Mouse (Mus musculus): ENCODE measurements around the gene Ddx6. TPM values are rescaled to one million over a fixed set of nuclear protein-coding genes. Genes with fewer than 3 reads are reported as not detected.

Gene Ddx6
- polyA plus RNA-seq (2017; shearing (Covaris generic)), result 49.9 TPM

GRCm38 (mm10) chr9:44604779-44605615, at the start of gene Ddx6:
Ddx6 (plus strand) TSS chr9:44604892.

GRCm38 (mm10) chr9:44561597-44561996, 43.1 kb upstream of the Ddx6 start, which contains the start of gene Cxcr5:
Cxcr5 (minus strand) TSS chr9:44561877.

GRCm38 (mm10) chr9:44673005-44673404, 68.3 kb downstream of the Ddx6 start, which contains the start of gene Treh:
Treh (plus strand) TSS chr9:44673233.

Other genes with a start within 250 kb of the Ddx6 start
- 88.4 TPM for gene Vps11, start 243.2 kb upstream of the Ddx6 start, polyA plus RNA-seq (2017; shearing (Covaris generic))
- 27.5 TPM for gene Hyou1, start 225.4 kb upstream of the Ddx6 start, polyA plus RNA-seq (2017; shearing (Covaris generic))
- 36.2 TPM for gene Slc37a4, start 208.0 kb upstream of the Ddx6 start, polyA plus RNA-seq (2017; shearing (Covaris generic))
- 1,500 TPM for gene Rps25, start 197.8 kb upstream of the Ddx6 start, polyA plus RNA-seq (2017; shearing (Covaris generic))
- gene Trappc4, start 197.3 kb upstream of the Ddx6 start, polyA plus RNA-seq (2017; shearing (Covaris generic)), result 141 TPM
- gene Ccdc84, start 186.3 kb upstream of the Ddx6 start, polyA plus RNA-seq (2017; shearing (Covaris generic)), result 67.9 TPM
- gene Foxr1, start 163.8 kb upstream of the Ddx6 start, polyA plus RNA-seq (2017; shearing (Covaris generic)), result 0.20 TPM
- not detected for gene Upk2, start 149.9 kb upstream of the Ddx6 start, polyA plus RNA-seq (2017; shearing (Covaris generic))
- 7.2 TPM for gene Bcl9l, start 122.1 kb upstream of the Ddx6 start, polyA plus RNA-seq (2017; shearing (Covaris generic))
- 152 TPM for gene Cxcr5, start 43.0 kb upstream of the Ddx6 start, polyA plus RNA-seq (2017; shearing (Covaris generic))
- gene Treh, start 68.3 kb downstream of the Ddx6 start, polyA plus RNA-seq (2017; shearing (Covaris generic)), result not detected
- 1.4 TPM for gene Phldb1, start 130.3 kb downstream of the Ddx6 start, polyA plus RNA-seq (2017; shearing (Covaris generic))
- 157 TPM for gene Arcn1, start 163.0 kb downstream of the Ddx6 start, polyA plus RNA-seq (2017; shearing (Covaris generic))
- gene Ift46, start 163.0 kb downstream of the Ddx6 start, polyA plus RNA-seq (2017; shearing (Covaris generic)), result 43.3 TPM
- gene Tmem25, start 194.4 kb downstream of the Ddx6 start, polyA plus RNA-seq (2017; shearing (Covaris generic)), result not detected
- gene Ttc36, start 198.2 kb downstream of the Ddx6 start, polyA plus RNA-seq (2017; shearing (Covaris generic)), result not detected